Comparison of ENCODE assay signal across 46 mouse cellular contexts in the genomic region with DNA sequence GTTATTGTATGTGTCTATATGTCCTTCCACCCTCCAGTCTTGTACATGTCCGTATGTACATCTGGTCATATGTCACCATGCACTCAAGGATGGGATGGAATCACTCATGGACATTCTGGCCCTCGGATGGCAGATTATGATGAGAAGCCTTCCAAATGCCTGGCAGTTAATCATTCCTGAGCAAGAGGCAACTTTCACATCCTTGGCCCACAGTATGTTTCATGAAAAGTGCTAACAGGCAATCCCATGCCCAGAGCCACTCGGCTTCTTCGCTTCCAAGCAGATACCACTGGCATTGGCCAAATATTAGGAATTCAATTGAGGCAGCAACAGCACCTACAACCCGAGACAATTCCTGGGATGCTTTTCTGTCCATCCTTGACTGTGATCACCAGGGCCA. TPM values are rescaled to one million over a fixed set of nuclear protein-coding genes. Genes with fewer than 3 reads are reported as not detected.
"Had no signal": no experiment of that assay in that cellular context is flagged by ENCODE, and none has a peak within 500 bp of the region (broad histone marks: within the 10 kb centered on the region; RNA-seq: fewer than 3 reads in every experiment).

No protein-coding gene starts in this region.

- H3K27me3 ChIP-seq: limb, embryonic 12.5 days; limb, embryonic 13.5 days; limb, embryonic 15.5 days; liver, embryonic 12.5 days; liver, embryonic 13.5 days; liver, embryonic 15.5 days; lung, embryonic 15.5 days; midbrain, embryonic 12.5 days; midbrain, embryonic 13.5 days; midbrain, embryonic 15.5 days had no signal

- H3K4me1 ChIP-seq: limb, embryonic 10.5 days; limb, embryonic 12.5 days; limb, embryonic 13.5 days; limb, embryonic 15.5 days; liver, embryonic 12.5 days; liver, embryonic 13.5 days; liver, embryonic 15.5 days; lung, embryonic 15.5 days; megakaryocyte, embryonic 14.5 days; midbrain, embryonic 10.5 days; midbrain, embryonic 12.5 days; midbrain, embryonic 13.5 days; midbrain, embryonic 15.5 days had no signal

- ATAC-seq: liver, embryonic 12.5 days; liver, postnatal 0 days; lung, postnatal 0 days; midbrain, embryonic 13.5 days; midbrain, embryonic 15.5 days; midbrain, embryonic 16.5 days had no signal

- DNase-seq: left cerebral cortex, postnatal 4 days; liver; liver, embryonic 13.5 days; liver, postnatal 0 days; lung, adult 18-20 months; lung, adult 2 months; lung, embryonic 14.5 days; lung, postnatal 10 days; lung, postnatal 14 days; lung, postnatal 36 days; lung, postnatal 4 days; midbrain, embryonic 14.5 days had no signal

- H3K9me3 ChIP-seq: limb, embryonic 10.5 days; limb, embryonic 12.5 days; limb, embryonic 13.5 days; limb, embryonic 15.5 days; liver, embryonic 12.5 days; liver, embryonic 13.5 days; liver, embryonic 15.5 days; lung, embryonic 15.5 days; midbrain, embryonic 10.5 days; midbrain, embryonic 12.5 days; midbrain, embryonic 13.5 days; midbrain, embryonic 15.5 days had no signal

- H3K9ac ChIP-seq: limb, embryonic 12.5 days; limb, embryonic 13.5 days; limb, embryonic 15.5 days; liver, embryonic 12.5 days; liver, embryonic 13.5 days; liver, embryonic 14.5 days; liver, embryonic 15.5 days; liver, postnatal 0 days; lung, embryonic 14.5 days; lung, embryonic 15.5 days; midbrain, embryonic 12.5 days; midbrain, embryonic 13.5 days; midbrain, embryonic 15.5 days had no signal

- H3K4me2 ChIP-seq: limb, embryonic 12.5 days; limb, embryonic 13.5 days; limb, embryonic 15.5 days; liver, embryonic 11.5 days; liver, embryonic 12.5 days; liver, embryonic 13.5 days; liver, embryonic 15.5 days; lung, embryonic 14.5 days; lung, embryonic 15.5 days; midbrain, embryonic 11.5 days; midbrain, embryonic 12.5 days; midbrain, embryonic 13.5 days; midbrain, embryonic 15.5 days had no signal

- H3K36me3 ChIP-seq: limb, embryonic 10.5 days; limb, embryonic 12.5 days; limb, embryonic 13.5 days; limb, embryonic 15.5 days; liver, embryonic 12.5 days; liver, embryonic 13.5 days; liver, embryonic 15.5 days; lung, embryonic 15.5 days; midbrain, embryonic 10.5 days; midbrain, embryonic 12.5 days; midbrain, embryonic 13.5 days; midbrain, embryonic 15.5 days had no signal

- H3K4me3 ChIP-seq: limb, embryonic 10.5 days; limb, embryonic 12.5 days; limb, embryonic 13.5 days; limb, embryonic 15.5 days; liver, embryonic 12.5 days; liver, embryonic 13.5 days; liver, embryonic 15.5 days; lung, embryonic 15.5 days; megakaryocyte, embryonic 14.5 days; midbrain, embryonic 10.5 days; midbrain, embryonic 12.5 days; midbrain, embryonic 13.5 days; midbrain, embryonic 15.5 days; myocyte had no signal

- H3K27ac ChIP-seq: limb, embryonic 10.5 days; limb, embryonic 12.5 days; limb, embryonic 13.5 days; limb, embryonic 15.5 days; liver, embryonic 12.5 days; liver, embryonic 13.5 days; liver, embryonic 14.5 days; liver, embryonic 15.5 days; lung, embryonic 15.5 days; macrophage; midbrain, embryonic 10.5 days; midbrain, embryonic 12.5 days; midbrain, embryonic 13.5 days; midbrain, embryonic 15.5 days had no signal

RNA-seq across cellular contexts. Expression of gene 1600015I10Rik, which starts 21.0 kb away (rescaled TPM):
- total RNA-seq: left cerebral cortex, postnatal 10 days; left cerebral cortex, postnatal 14 days; left cerebral cortex, postnatal 25 days; left cerebral cortex, postnatal 36 days; left cerebral cortex, postnatal 4 days; liver, adult 2 months; megakaryocyte progenitor cell, adult 5-6 weeks; megakaryocyte, adult 5-6 weeks; megakaryocyte-erythroid progenitor cell, adult 5-6 weeks; midbrain, postnatal 0 days; monocyte, adult 5-6 weeks had no signal
- polyA plus RNA-seq: limb, embryonic 10.5 days; limb, embryonic 11.5 days; limb, embryonic 12.5 days; limb, embryonic 13.5 days; liver, adult 2 months; liver, embryonic 11.5 days; liver, embryonic 12.5 days; liver, embryonic 13.5 days; liver, embryonic 14.5 days; liver, embryonic 15.5 days; liver, embryonic 16.5 days; liver, postnatal 0 days; lung, adult 2 months; lung, embryonic 14.5 days; lung, embryonic 15.5 days; lung, embryonic 16.5 days; lung, postnatal 0 days; macrophage; midbrain, embryonic 10.5 days; midbrain, embryonic 11.5 days; midbrain, embryonic 12.5 days; midbrain, embryonic 13.5 days; midbrain, embryonic 14.5 days; midbrain, embryonic 15.5 days; midbrain, embryonic 16.5 days; midbrain, postnatal 0 days; myocyte; neural tube, embryonic 11.5 days had no signal

RNA-seq across cellular contexts. Expression of gene Doxl2, which starts 24.1 kb away (rescaled TPM):
- total RNA-seq: left cerebral cortex, postnatal 10 days; left cerebral cortex, postnatal 14 days; left cerebral cortex, postnatal 25 days; left cerebral cortex, postnatal 36 days; left cerebral cortex, postnatal 4 days; liver, adult 2 months; megakaryocyte progenitor cell, adult 5-6 weeks; megakaryocyte, adult 5-6 weeks; megakaryocyte-erythroid progenitor cell, adult 5-6 weeks; midbrain, postnatal 0 days; monocyte, adult 5-6 weeks had no signal
- polyA plus RNA-seq: limb, embryonic 10.5 days; limb, embryonic 11.5 days; limb, embryonic 12.5 days; limb, embryonic 13.5 days; limb, embryonic 14.5 days; limb, embryonic 15.5 days; liver, adult 2 months; liver, embryonic 11.5 days; liver, embryonic 12.5 days; liver, embryonic 13.5 days; liver, embryonic 14.5 days; liver, embryonic 15.5 days; liver, embryonic 16.5 days; liver, postnatal 0 days; lung, adult 2 months; lung, embryonic 14.5 days; lung, embryonic 15.5 days; lung, embryonic 16.5 days; lung, postnatal 0 days; macrophage; midbrain, embryonic 10.5 days; midbrain, embryonic 11.5 days; midbrain, embryonic 12.5 days; midbrain, embryonic 13.5 days; midbrain, embryonic 14.5 days; midbrain, embryonic 15.5 days; midbrain, embryonic 16.5 days; midbrain, postnatal 0 days; myocyte; neural tube, embryonic 11.5 days had no signal

RNA-seq across cellular contexts. Expression of gene Svs1, which starts 36.0 kb away (rescaled TPM):
- total RNA-seq: left cerebral cortex, postnatal 10 days; left cerebral cortex, postnatal 14 days; left cerebral cortex, postnatal 25 days; left cerebral cortex, postnatal 36 days; left cerebral cortex, postnatal 4 days; liver, adult 2 months; megakaryocyte progenitor cell, adult 5-6 weeks; megakaryocyte, adult 5-6 weeks; megakaryocyte-erythroid progenitor cell, adult 5-6 weeks; midbrain, postnatal 0 days; monocyte, adult 5-6 weeks had no signal
- polyA plus RNA-seq: limb, embryonic 10.5 days; limb, embryonic 11.5 days; limb, embryonic 12.5 days; limb, embryonic 13.5 days; limb, embryonic 14.5 days; limb, embryonic 15.5 days; liver, adult 2 months; liver, embryonic 11.5 days; liver, embryonic 12.5 days; liver, embryonic 13.5 days; liver, embryonic 14.5 days; liver, embryonic 15.5 days; liver, embryonic 16.5 days; liver, postnatal 0 days; lung, adult 2 months; lung, embryonic 14.5 days; lung, embryonic 15.5 days; lung, embryonic 16.5 days; lung, postnatal 0 days; macrophage; midbrain, embryonic 10.5 days; midbrain, embryonic 11.5 days; midbrain, embryonic 12.5 days; midbrain, embryonic 13.5 days; midbrain, embryonic 14.5 days; midbrain, embryonic 15.5 days; midbrain, embryonic 16.5 days; midbrain, postnatal 0 days; myocyte; neural tube, embryonic 11.5 days had no signal
